Mouse (Mus musculus) embryonic facial prominence, embryonic 14.5 days (tissue): Measurements from ENCODE around the gene Adcy10. TPM values are rescaled to one million over a fixed set of nuclear protein-coding genes. Genes with fewer than 3 reads are reported as not detected.
A peak's percentile ranks its signal among the peaks of the same experiment; 100 is the strongest.

Source experiments
- ATAC-seq: fragments of 200-750 bp; cut with Nextera tagmentation; 2 replicates; pipeline ENCODE4 v1.8.0; 2017; ENCODE audit warnings: low read depth, moderate number of reproducible peaks, moderate TSS enrichment
- DNase-seq: peaks from one replicate; pipeline ENCODE4 v3.0.0-alpha.2; 2015; ENCODE audit warnings: low spot score
- H3K27ac ChIP-seq: fragments of 300-500 bp; sonication (generic); replicated peaks from 2 replicates; pipeline ENCODE4 v1.5.1; 2014; ENCODE audit warnings: low read depth, mild to moderate bottlenecking, low read length, moderate library complexity
- H3K27me3 ChIP-seq: fragments of 300-500 bp; sonication (generic); replicated peaks from 2 replicates; pipeline ENCODE4 v1.6.1; 2014; ENCODE audit warnings: low read length; ENCODE audit not compliant: control insufficient read depth, insufficient read depth
- H3K36me3 ChIP-seq: fragments of 300-500 bp; sonication (generic); 2 replicates; pipeline ENCODE4 v1.6.1; 2014; ENCODE audit warnings: low read length, mixed read lengths; ENCODE audit not compliant: control insufficient read depth, insufficient read depth
- H3K4me1 ChIP-seq: fragments of 300-500 bp; sonication (generic); 2 replicates; pipeline ENCODE4 v1.6.1; 2014; ENCODE audit warnings: antibody characterized with exemption, low read length; ENCODE audit not compliant: control insufficient read depth, insufficient read depth
- H3K4me2 ChIP-seq: fragments of 300-500 bp; sonication (generic); 2 replicates; pipeline ENCODE4 v1.6.1; 2014; ENCODE audit warnings: low read depth, mild to moderate bottlenecking, low read length, moderate library complexity, mixed read lengths
- H3K4me3 ChIP-seq: fragments of 300-500 bp; sonication (generic); 2 replicates; pipeline ENCODE4 v1.5.1; 2014; ENCODE audit warnings: low read depth, mild to moderate bottlenecking, low read length
- H3K9ac ChIP-seq: fragments of 300-500 bp; sonication (generic); 2 replicates; pipeline ENCODE4 v1.6.1; 2014; ENCODE audit warnings: low read depth, mild to moderate bottlenecking, low read length, moderate library complexity, mixed read lengths
- H3K9me3 ChIP-seq: fragments of 300-500 bp; sonication (generic); 2 replicates; pipeline ENCODE4 v1.6.1; 2016; ENCODE audit warnings: low read length; ENCODE audit not compliant: control insufficient read depth
- WGBS: fragments of 180-500 bp; shearing (Covaris S2); extraction: QIAGEN DNeasy Blood & Tissue Kit; methylation state at CpG from one replicate; pipeline ENCODE4 v1.1.7; 2014; 5-methylcytosine and 5-hydroxymethylcytosine counted together
- polyA plus RNA-seq: library from polyadenylated mRNA; unstranded; fragments of >200 nt; fragmentation: Nextera tagmentation; extraction: Ambion mirVana; gene quantifications from 2 replicates; pipeline ENCODE4 v1.2.1, GENCODE M21; 2014

The Adcy10 gene
- polyA plus RNA-seq, 1 experiment from 2014 or later = not detected

- Histone ChIP-seq H3K36me3 (no peaks in the 10 kb centered on the region), H3K4me1 (peaks cover 11% of the 10 kb centered on the region), H3K4me2 (peak overlapping the region; percentile 82), H3K27ac (peak overlapping the region; percentile 95), H3K4me3 (peak overlapping the region; percentile 97), H3K9me3 (no peaks in the 10 kb centered on the region), H3K27me3 (no peaks in the 10 kb centered on the region), H3K9ac (peak overlapping the region; percentile 85)
- ATAC-seq (peak; percentile 96), DNase-seq (peak; percentile 100)
- WGBS = under 1% methylated on average over 40 of the region's 41 CpGs
Observed at GRCm38 (mm10) chr1:165460801-165461377, 24.1 kb upstream of the Adcy10 start.

DNA sequence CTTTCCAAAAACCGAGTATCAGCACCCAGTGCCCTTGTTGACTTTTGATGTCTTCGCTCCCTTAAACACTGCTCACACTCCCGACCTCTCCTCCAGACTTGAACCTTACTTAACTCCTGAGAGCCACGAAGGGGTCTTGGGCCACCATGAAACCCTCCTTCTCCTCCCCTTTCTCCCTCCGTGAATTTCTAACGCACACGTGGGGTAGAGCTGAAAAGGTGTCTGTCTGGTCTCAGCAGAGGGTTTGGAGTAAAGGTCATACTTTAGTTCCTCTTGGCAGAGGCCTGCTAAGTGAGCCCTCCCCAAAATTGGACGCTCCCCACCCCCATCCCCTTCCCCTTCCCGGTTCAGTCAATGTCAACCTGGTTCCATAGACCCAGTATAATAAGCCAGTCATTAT lies 23.3 kb upstream of the Adcy10 start:
- no peak for ATAC-seq
- Histone ChIP-seq H3K4me3 (peak overlapping the region; percentile 97), H3K36me3 (no peaks in the 10 kb centered on the region), H3K9me3 (no peaks in the 10 kb centered on the region), H3K27ac (peak overlapping the region; percentile 69; the same call in 1 of the 2 replicates), H3K4me2 (peak overlapping the region; percentile 72), H3K4me1 (peaks cover 11% of the 10 kb centered on the region), H3K9ac (peak overlapping the region; percentile 76), H3K27me3 (no peaks in the 10 kb centered on the region)
- DNase-seq = no peak
- WGBS = 4% methylated on average over 9 of the region's 9 CpGs

DNA sequence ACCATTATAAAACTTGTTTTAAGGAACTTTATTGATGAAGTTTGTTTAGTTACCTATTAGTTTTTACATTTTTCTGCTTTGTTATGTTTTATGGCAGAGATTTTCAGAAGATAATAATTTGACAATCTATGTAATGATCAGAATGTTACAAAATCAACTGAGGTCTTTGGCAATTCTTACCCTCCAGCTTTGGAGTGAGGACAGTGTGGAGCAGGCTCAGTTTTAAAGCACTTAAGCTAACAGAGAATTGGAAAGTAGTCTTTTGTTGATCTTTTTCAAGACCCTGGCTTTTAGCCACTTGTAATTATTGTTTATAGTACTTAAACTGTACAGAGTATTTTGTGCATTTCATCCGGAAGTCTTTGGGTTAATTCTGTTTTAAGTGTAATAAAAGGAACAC lies 22.1 kb upstream of the Adcy10 start:
- 64% methylated on average over 1 of the region's 1 CpGs for WGBS
- Histone ChIP-seq H3K27me3 (no peaks in the 10 kb centered on the region), H3K36me3 (no peaks in the 10 kb centered on the region), H3K4me3 (no peak overlapping the region), H3K9me3 (no peaks in the 10 kb centered on the region), H3K4me1 (peaks cover 10% of the 10 kb centered on the region), H3K4me2 (no peak overlapping the region), H3K9ac (no peak overlapping the region), H3K27ac (no peak overlapping the region)
- no peak for ATAC-seq
- no peak for DNase-seq

GRCm38 (mm10) chr1:165464574-165464973 lies 20.4 kb upstream of the Adcy10 start:
- Histone ChIP-seq H3K9ac (no peak overlapping the region), H3K4me1 (no peaks in the 10 kb centered on the region; the same call in 1 of the 2 replicates), H3K9me3 (no peaks in the 10 kb centered on the region), H3K36me3 (no peaks in the 10 kb centered on the region), H3K4me3 (no peak overlapping the region), H3K27me3 (no peaks in the 10 kb centered on the region), H3K4me2 (no peak overlapping the region), H3K27ac (no peak overlapping the region)
- DNase-seq (no peak), ATAC-seq (no peak)
- 80% methylated on average over 3 of the region's 3 CpGs for WGBS

DNA sequence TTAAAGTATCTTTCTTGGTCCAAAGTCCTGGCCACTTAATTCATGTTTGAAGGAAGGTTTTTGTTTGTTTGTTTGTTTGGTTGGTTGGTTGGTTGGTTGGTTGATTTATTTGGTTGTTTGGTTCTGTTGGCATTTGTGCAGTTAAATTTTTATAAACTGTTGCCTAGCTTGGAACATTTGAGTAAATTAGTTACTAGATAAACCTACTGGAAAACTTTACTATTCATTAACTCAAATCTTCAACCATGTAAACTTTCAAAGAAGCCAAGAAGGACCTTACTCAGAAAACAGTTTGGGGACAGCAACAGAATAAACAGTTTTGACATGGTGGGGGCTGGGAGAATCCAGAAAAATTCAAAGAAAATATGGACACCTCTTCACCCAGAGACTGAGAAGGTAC lies 16.0 kb upstream of the Adcy10 start:
- no peaks in the 10 kb centered on the region; the same call in 1 of the 2 replicates for H3K4me1 ChIP-seq
- no peaks in the 10 kb centered on the region for H3K27me3 ChIP-seq
- H3K36me3 ChIP-seq = no peaks in the 10 kb centered on the region
- H3K4me3 ChIP-seq = no peak overlapping the region
- H3K4me2 ChIP-seq = no peak overlapping the region
- H3K9ac ChIP-seq = no peak overlapping the region
- DNase-seq = no peak
- H3K9me3 ChIP-seq = no peaks in the 10 kb centered on the region
- H3K27ac ChIP-seq = no peak overlapping the region
- no peak for ATAC-seq

GRCm38 (mm10) chr1:165469717-165470116 lies 15.3 kb upstream of the Adcy10 start:
- no peak for DNase-seq
- no peaks in the 10 kb centered on the region for H3K27me3 ChIP-seq

DNA sequence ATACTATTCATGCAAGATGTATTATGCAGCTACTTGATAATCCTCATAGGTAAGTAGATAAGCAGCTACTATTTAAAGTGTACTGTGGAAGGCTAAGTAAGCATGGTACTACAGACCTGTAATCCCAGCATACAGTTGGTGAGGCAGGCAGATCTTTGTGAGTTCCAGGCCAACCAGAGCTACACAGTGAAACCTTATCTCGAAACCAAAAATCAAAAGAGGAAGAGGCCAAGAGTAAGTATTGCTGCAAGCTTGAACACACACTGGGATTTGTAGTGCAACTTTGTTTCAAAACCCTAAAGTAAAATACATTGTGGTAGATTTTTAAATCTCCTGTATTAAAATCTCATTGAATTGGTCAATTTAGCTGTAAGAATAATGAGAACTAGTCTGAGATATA lies 13.5 kb upstream of the Adcy10 start:
- DNase-seq (no peak), ATAC-seq (no peak)
- WGBS = 92% methylated on average over 1 of the region's 1 CpGs
- Histone ChIP-seq H3K9ac (no peak overlapping the region), H3K4me1 (no peaks in the 10 kb centered on the region; the same call in 1 of the 2 replicates), H3K4me2 (no peak overlapping the region), H3K27me3 (no peaks in the 10 kb centered on the region), H3K4me3 (no peak overlapping the region), H3K27ac (no peak overlapping the region), H3K36me3 (no peaks in the 10 kb centered on the region), H3K9me3 (no peaks in the 10 kb centered on the region)

More at GRCm38 (mm10) chr1:165469717-165470116, 15.3 kb upstream of the Adcy10 start:
- Histone ChIP-seq H3K27ac (no peak overlapping the region), H3K9ac (no peak overlapping the region), H3K4me2 (no peak overlapping the region), H3K4me1 (no peaks in the 10 kb centered on the region; the same call in 1 of the 2 replicates), H3K9me3 (no peaks in the 10 kb centered on the region), H3K36me3 (no peaks in the 10 kb centered on the region), H3K4me3 (no peak overlapping the region)
- ATAC-seq = no peak

DNA sequence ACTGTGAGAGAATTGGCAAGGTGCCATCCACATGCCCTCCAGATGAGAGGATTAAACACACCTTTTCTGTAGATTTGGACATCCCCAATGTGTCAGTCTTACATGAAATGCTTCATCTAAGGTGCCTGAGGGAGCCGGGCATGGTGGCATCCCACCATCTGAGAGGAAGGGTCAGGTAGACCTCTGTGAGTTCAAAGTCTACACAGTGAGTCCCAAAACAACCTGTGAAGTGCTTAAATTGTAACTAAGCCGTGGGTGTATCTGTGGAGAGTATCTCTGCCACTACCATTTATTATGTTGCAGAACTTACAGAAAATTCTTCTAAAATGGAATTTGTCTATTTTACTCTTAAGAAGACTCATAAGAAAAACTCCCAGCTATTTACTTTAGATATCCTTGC lies 1.1 kb downstream of the Adcy10 start:
- Histone ChIP-seq H3K36me3 (peaks cover 15% of the 10 kb centered on the region), H3K4me3 (no peak overlapping the region), H3K9ac (no peak overlapping the region), H3K27me3 (no peaks in the 10 kb centered on the region), H3K9me3 (no peaks in the 10 kb centered on the region), H3K4me2 (no peak overlapping the region), H3K27ac (no peak overlapping the region), H3K4me1 (no peaks in the 10 kb centered on the region)
- DNase-seq (no peak), ATAC-seq (no peak)
- 82% methylated on average over 2 of the region's 2 CpGs for WGBS

- H3K4me1 ChIP-seq = no peaks in the 10 kb centered on the region
- ATAC-seq (no peak), DNase-seq (no peak)
- H3K27ac ChIP-seq = no peak overlapping the region
- H3K9ac ChIP-seq = no peak overlapping the region
- no peaks in the 10 kb centered on the region for H3K27me3 ChIP-seq
- H3K4me2 ChIP-seq = no peak overlapping the region
- no peak overlapping the region for H3K4me3 ChIP-seq
- no peaks in the 10 kb centered on the region for H3K9me3 ChIP-seq
- 0 out of 2 replicates have a peak, but pooled peaks cover 6% of the 10 kb centered on the region for H3K36me3 ChIP-seq
- 87% methylated on average over 4 of the region's 4 CpGs for WGBS
Observed at GRCm38 (mm10) chr1:165489197-165489596, 4.2 kb downstream of the Adcy10 start.
